Mouse (Mus musculus): ENCODE data around the gene Med15. TPM values are rescaled to one million over a fixed set of nuclear protein-coding genes. Genes with fewer than 3 reads are reported as not detected.

The Med15 gene
- polyA plus RNA-seq, 1 experiment from 2014 or later, result 47.5 TPM

Other genes starting within 250 kb of the Med15 start
- gene Aifm3, start 243.3 kb downstream of the Med15 start, polyA plus RNA-seq (2015; fragmentation: Nextera tagmentation; extraction: Ambion mirVana), result 13.6 and 22.2 TPM in 2 replicates
- gene Lztr1, start 224.2 kb downstream of the Med15 start, polyA plus RNA-seq (2015; fragmentation: Nextera tagmentation; extraction: Ambion mirVana), result 145 and 151 TPM in 2 replicates
- 60.7 and 62.7 TPM in 2 replicates for gene Thap7, start 201.8 kb downstream of the Med15 start, polyA plus RNA-seq (2015; fragmentation: Nextera tagmentation; extraction: Ambion mirVana)
- gene Lrrc74b, start 171.6 kb downstream of the Med15 start, polyA plus RNA-seq (2015; fragmentation: Nextera tagmentation; extraction: Ambion mirVana), result 1.3 and 2.0 TPM in 2 replicates
- 3.0 and 3.5 TPM in 2 replicates for gene P2rx6, start 171.0 kb downstream of the Med15 start, polyA plus RNA-seq (2015; fragmentation: Nextera tagmentation; extraction: Ambion mirVana)
- gene Slc7a4, start 149.7 kb downstream of the Med15 start, polyA plus RNA-seq (2015; fragmentation: Nextera tagmentation; extraction: Ambion mirVana), result 43.7 and 49.5 TPM in 2 replicates
- 27.6 and 28.4 TPM in 2 replicates for gene Smpd4, start 113.5 kb downstream of the Med15 start, polyA plus RNA-seq (2015; fragmentation: Nextera tagmentation; extraction: Ambion mirVana)
- gene Ccdc74a, start 86.4 kb downstream of the Med15 start, polyA plus RNA-seq (2015; fragmentation: Nextera tagmentation; extraction: Ambion mirVana), result 11.6 and 14.6 TPM in 2 replicates
- 86.0 and 89.4 TPM in 2 replicates for gene Klhl22, start 26.7 kb upstream of the Med15 start, polyA plus RNA-seq (2015; fragmentation: Nextera tagmentation; extraction: Ambion mirVana)
- 0.88 and 1.2 TPM in 2 replicates for gene Scarf2, start 64.4 kb upstream of the Med15 start, polyA plus RNA-seq (2015; fragmentation: Nextera tagmentation; extraction: Ambion mirVana)
- gene B830017H08Rik, start 100.2 kb upstream of the Med15 start, polyA plus RNA-seq (2015; fragmentation: Nextera tagmentation; extraction: Ambion mirVana), result 3.8 and 4.2 TPM in 2 replicates
- gene Car15, start 105.5 kb upstream of the Med15 start, polyA plus RNA-seq (2015; fragmentation: Nextera tagmentation; extraction: Ambion mirVana), result 3.3 and 4.4 TPM in 2 replicates
- gene Gm20518, start 158.8 kb upstream of the Med15 start, polyA plus RNA-seq (2015; fragmentation: Nextera tagmentation; extraction: Ambion mirVana), result 0.48 and 0.49 TPM in 2 replicates
- gene Tssk1, start 161.3 kb upstream of the Med15 start, polyA plus RNA-seq (2015; fragmentation: Nextera tagmentation; extraction: Ambion mirVana), result 0.09 TPM in 1 of 2 replicates, not detected in the other
- 108 and 113 TPM in 2 replicates for gene Dgcr2, start 165.7 kb upstream of the Med15 start, polyA plus RNA-seq (2015; fragmentation: Nextera tagmentation; extraction: Ambion mirVana)
- gene Tssk2, start 165.7 kb upstream of the Med15 start, polyA plus RNA-seq (2015; fragmentation: Nextera tagmentation; extraction: Ambion mirVana), result not detected in 2 replicates
- 47.6 and 48.6 TPM in 2 replicates for gene Ess2, start 178.5 kb upstream of the Med15 start, polyA plus RNA-seq (2015; fragmentation: Nextera tagmentation; extraction: Ambion mirVana)
- gene Gsc2, start 182.2 kb upstream of the Med15 start, polyA plus RNA-seq (2015; fragmentation: Nextera tagmentation; extraction: Ambion mirVana), result 0.46 and 1.4 TPM in 2 replicates
- 163 and 179 TPM in 2 replicates for gene Slc25a1, start 195.3 kb upstream of the Med15 start, polyA plus RNA-seq (2015; fragmentation: Nextera tagmentation; extraction: Ambion mirVana)
- not detected in 2 replicates for gene Vpreb2, start 247.5 kb upstream of the Med15 start, polyA plus RNA-seq (2015; fragmentation: Nextera tagmentation; extraction: Ambion mirVana)